Mouse (Mus musculus): ENCODE measurements around the gene Ints3. TPM values are rescaled to one million over a fixed set of nuclear protein-coding genes. Genes with fewer than 3 reads are reported as not detected.

Ints3 gene
- polyA plus RNA-seq, 1 experiment, result 21.1 TPM

- peak overlapping the region; percentile 24; the same call in 1 of the 2 replicates for H3K4me3 ChIP-seq (ENCODE audit: extremely low read depth, insufficient read depth, insufficient read length)
- 12% methylated on average over 17 of the region's 17 CpGs for WGBS
Observed at GRCm38 (mm10) chr3:90446389-90447122, 13.1 kb upstream of the Ints3 start.

GRCm38 (mm10) chr3:90445417-90446200 lies 12.2 kb upstream of the Ints3 start:
- Histone ChIP-seq H3K27ac (ENCODE audit: insufficient read depth, low read length) (no peak overlapping the region), H3K27me3 (ENCODE audit: control insufficient read depth, insufficient read depth, low read length) (no peaks in the 10 kb centered on the region), H3K4me3 (ENCODE audit: extremely low read depth, insufficient read depth, insufficient read length) (no peak overlapping the region), H3K36me3 (ENCODE audit: control insufficient read depth, insufficient read depth, low read length) (no peaks in the 10 kb centered on the region), H3K4me1 (ENCODE audit: control insufficient read depth, insufficient read depth, insufficient read length) (no peaks in the 10 kb centered on the region)
- TF ChIP-seq POLR2A (IDR thresholded peaks at IDR 0.05; ENCODE audit: low read depth, low read length) (no peak), CTCF (IDR thresholded peaks at IDR 0.05; ENCODE audit: extremely low read depth, insufficient read depth, insufficient read length, insufficient replicate concordance) (no peak)
- 76% methylated on average over 11 of the region's 11 CpGs for WGBS
- DNase-seq (ENCODE audit: low read depth in 1 of 2, low spot score in 2 of 2), result no peak

More at GRCm38 (mm10) chr3:90446389-90447122, 13.1 kb upstream of the Ints3 start:
- Histone ChIP-seq H3K27ac (ENCODE audit: insufficient read depth, low read length) (peak overlapping the region; percentile 1; the same call in 1 of the 2 replicates), H3K27me3 (ENCODE audit: control insufficient read depth, insufficient read depth, low read length) (no peaks in the 10 kb centered on the region), H3K36me3 (ENCODE audit: control insufficient read depth, insufficient read depth, low read length) (no peaks in the 10 kb centered on the region), H3K4me1 (ENCODE audit: control insufficient read depth, insufficient read depth, insufficient read length) (no peaks in the 10 kb centered on the region)
- TF ChIP-seq CTCF (IDR thresholded peaks at IDR 0.05; ENCODE audit: extremely low read depth, insufficient read depth, insufficient read length, insufficient replicate concordance), result no peak
- TF ChIP-seq POLR2A (IDR thresholded peaks at IDR 0.05; ENCODE audit: low read depth, low read length), result no peak
- peak in 1 of 2 experiments; percentile 24 for DNase-seq (ENCODE audit: low read depth in 1 of 2, low spot score in 2 of 2)

DNA sequence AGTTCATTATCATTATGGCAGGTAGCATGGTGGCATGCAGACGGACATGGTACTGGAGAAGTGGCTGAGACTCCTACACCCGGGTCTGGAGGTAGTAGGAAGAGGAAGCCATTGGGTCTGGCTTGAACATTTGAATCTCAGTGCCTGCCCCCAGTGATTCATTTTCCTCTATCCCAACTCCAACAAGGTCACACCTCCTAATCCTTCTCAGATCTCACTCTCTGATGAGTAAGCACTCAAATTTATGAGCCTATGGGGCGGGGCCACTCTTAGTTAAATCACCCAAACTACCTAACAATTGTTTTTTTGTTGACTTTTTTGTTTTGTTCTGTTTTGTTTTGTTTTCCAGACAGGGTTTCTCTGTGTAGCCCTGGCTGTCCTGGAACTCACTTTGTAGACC lies 10.6 kb upstream of the Ints3 start:
- WGBS, result 86% methylated on average over 3 of the region's 3 CpGs
- DNase-seq (ENCODE audit: low read depth in 1 of 2, low spot score in 2 of 2), result no peak
- Histone ChIP-seq H3K27ac (ENCODE audit: insufficient read depth, low read length) (no peak overlapping the region), H3K4me1 (ENCODE audit: control insufficient read depth, insufficient read depth, insufficient read length) (no peaks in the 10 kb centered on the region), H3K27me3 (ENCODE audit: control insufficient read depth, insufficient read depth, low read length) (no peaks in the 10 kb centered on the region), H3K36me3 (ENCODE audit: control insufficient read depth, insufficient read depth, low read length) (no peaks in the 10 kb centered on the region), H3K4me3 (ENCODE audit: extremely low read depth, insufficient read depth, insufficient read length) (no peak overlapping the region)
- no peak for TF ChIP-seq POLR2A (IDR thresholded peaks at IDR 0.05; ENCODE audit: low read depth, low read length)
- TF ChIP-seq CTCF (IDR thresholded peaks at IDR 0.05; ENCODE audit: extremely low read depth, insufficient read depth, insufficient read length, insufficient replicate concordance), result no peak

GRCm38 (mm10) chr3:90440756-90441155 lies 7.3 kb upstream of the Ints3 start:
- 93% methylated on average over 2 of the region's 2 CpGs for WGBS
- Histone ChIP-seq H3K27me3 (ENCODE audit: control insufficient read depth, insufficient read depth, low read length) (no peaks in the 10 kb centered on the region), H3K4me1 (ENCODE audit: control insufficient read depth, insufficient read depth, insufficient read length) (no peaks in the 10 kb centered on the region), H3K27ac (ENCODE audit: insufficient read depth, low read length) (no peak overlapping the region), H3K36me3 (ENCODE audit: control insufficient read depth, insufficient read depth, low read length) (no peaks in the 10 kb centered on the region), H3K4me3 (ENCODE audit: extremely low read depth, insufficient read depth, insufficient read length) (no peak overlapping the region)
- TF ChIP-seq POLR2A (IDR thresholded peaks at IDR 0.05; ENCODE audit: low read depth, low read length) (no peak), CTCF (IDR thresholded peaks at IDR 0.05; ENCODE audit: extremely low read depth, insufficient read depth, insufficient read length, insufficient replicate concordance) (no peak)
- no peak for DNase-seq (ENCODE audit: low read depth in 1 of 2, low spot score in 2 of 2)

- Histone ChIP-seq H3K36me3 (ENCODE audit: control insufficient read depth, insufficient read depth, low read length) (no peaks in the 10 kb centered on the region), H3K27ac (ENCODE audit: insufficient read depth, low read length) (no peak overlapping the region), H3K27me3 (ENCODE audit: control insufficient read depth, insufficient read depth, low read length) (no peaks in the 10 kb centered on the region), H3K4me1 (ENCODE audit: control insufficient read depth, insufficient read depth, insufficient read length) (no peaks in the 10 kb centered on the region), H3K4me3 (ENCODE audit: extremely low read depth, insufficient read depth, insufficient read length) (no peak overlapping the region)
- no peak for TF ChIP-seq CTCF (IDR thresholded peaks at IDR 0.05; ENCODE audit: extremely low read depth, insufficient read depth, insufficient read length, insufficient replicate concordance)
- no peak for TF ChIP-seq POLR2A (IDR thresholded peaks at IDR 0.05; ENCODE audit: low read depth, low read length)
- no peak for DNase-seq (ENCODE audit: low read depth in 1 of 2, low spot score in 2 of 2)
- 68% methylated on average over 4 of the region's 4 CpGs for WGBS
Observed at GRCm38 (mm10) chr3:90437131-90437530, 3.7 kb upstream of the Ints3 start.

DNA sequence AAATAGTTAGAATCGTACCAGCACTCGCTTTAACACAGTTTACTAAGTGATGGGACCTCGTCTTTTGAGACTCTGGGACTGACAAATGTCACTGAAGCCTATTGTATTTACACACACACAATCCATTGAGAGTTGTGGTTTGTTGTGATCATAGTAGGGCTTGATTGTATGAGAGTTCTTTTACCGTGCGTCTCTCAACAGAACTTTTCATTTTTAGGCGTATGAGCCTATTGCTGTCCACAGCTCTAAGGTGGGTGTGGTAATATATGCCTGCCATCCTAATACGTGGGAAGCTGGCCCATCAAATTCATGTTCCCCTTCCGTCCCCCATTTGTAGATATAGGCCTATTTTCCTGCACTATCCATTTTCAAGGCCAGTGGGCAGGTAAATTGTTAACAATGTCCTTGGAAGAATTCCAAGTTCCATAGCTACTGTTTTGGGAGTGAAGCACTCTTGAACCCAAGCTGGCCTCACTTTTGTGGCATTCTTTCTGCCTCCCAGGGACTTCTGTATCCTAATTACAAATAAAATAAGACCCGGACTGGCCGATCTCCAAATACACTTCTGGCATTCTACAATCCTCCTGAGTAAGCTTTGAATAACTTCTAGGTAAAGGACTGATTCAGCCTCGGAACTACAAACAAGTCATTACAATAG lies 780 bp upstream of the Ints3 start:
- WGBS, result 56% methylated on average over 11 of the region's 11 CpGs
- peak overlapping the region; percentile 70; the same call in 1 of the 2 replicates for H3K4me3 ChIP-seq (ENCODE audit: extremely low read depth, insufficient read depth, insufficient read length)
- no peaks in the 10 kb centered on the region for H3K36me3 ChIP-seq (ENCODE audit: control insufficient read depth, insufficient read depth, low read length)
- no peaks in the 10 kb centered on the region for H3K4me1 ChIP-seq (ENCODE audit: control insufficient read depth, insufficient read depth, insufficient read length)
- no peak for DNase-seq (ENCODE audit: low read depth in 1 of 2, low spot score in 2 of 2)
- no peaks in the 10 kb centered on the region for H3K27me3 ChIP-seq (ENCODE audit: control insufficient read depth, insufficient read depth, low read length)
- H3K27ac ChIP-seq (ENCODE audit: insufficient read depth, low read length), result no peak overlapping the region
- no peak for TF ChIP-seq CTCF (IDR thresholded peaks at IDR 0.05; ENCODE audit: extremely low read depth, insufficient read depth, insufficient read length, insufficient replicate concordance)
- TF ChIP-seq POLR2A (IDR thresholded peaks at IDR 0.05; ENCODE audit: low read depth, low read length), result no peak

Measured in spleen, adult 2 months (tissue).